Mouse (Mus musculus): ENCODE measurements at regions not wholly inside any gene's neighbourhood (a gene's known extent, or its start where the extent isn't known, plus 50 kb on each side); places are given as distances from the start of the nearest gene placed in this dataset.

DNA sequence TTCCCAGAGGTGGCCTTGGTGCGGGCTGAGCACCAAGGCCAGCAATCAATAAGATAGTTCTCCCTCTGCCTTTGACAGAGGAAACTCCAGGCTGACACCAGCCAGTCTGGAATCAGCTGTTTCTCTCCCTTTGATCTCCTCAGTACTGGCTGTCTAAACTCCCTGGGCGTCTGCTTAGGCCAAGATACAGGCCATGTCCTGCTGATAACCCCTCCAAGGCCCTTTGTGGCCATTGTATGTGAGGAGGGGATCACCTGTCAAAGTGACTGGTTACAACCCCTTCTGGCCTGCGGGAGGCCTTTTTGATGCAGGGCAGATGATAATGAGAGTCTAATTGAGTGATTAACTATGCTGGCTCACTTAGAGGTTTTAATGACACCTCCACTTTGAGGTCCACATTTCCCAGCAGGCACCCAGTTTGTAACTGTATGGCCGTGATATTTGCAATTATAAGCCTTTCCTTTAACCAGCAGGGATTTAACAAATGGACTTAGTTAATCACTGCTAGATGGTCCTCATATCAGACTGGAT is 777.8 kb downstream of the Kcnj2 start:
- no peak for DNase-seq (ENCODE audit: low spot score)

DNA sequence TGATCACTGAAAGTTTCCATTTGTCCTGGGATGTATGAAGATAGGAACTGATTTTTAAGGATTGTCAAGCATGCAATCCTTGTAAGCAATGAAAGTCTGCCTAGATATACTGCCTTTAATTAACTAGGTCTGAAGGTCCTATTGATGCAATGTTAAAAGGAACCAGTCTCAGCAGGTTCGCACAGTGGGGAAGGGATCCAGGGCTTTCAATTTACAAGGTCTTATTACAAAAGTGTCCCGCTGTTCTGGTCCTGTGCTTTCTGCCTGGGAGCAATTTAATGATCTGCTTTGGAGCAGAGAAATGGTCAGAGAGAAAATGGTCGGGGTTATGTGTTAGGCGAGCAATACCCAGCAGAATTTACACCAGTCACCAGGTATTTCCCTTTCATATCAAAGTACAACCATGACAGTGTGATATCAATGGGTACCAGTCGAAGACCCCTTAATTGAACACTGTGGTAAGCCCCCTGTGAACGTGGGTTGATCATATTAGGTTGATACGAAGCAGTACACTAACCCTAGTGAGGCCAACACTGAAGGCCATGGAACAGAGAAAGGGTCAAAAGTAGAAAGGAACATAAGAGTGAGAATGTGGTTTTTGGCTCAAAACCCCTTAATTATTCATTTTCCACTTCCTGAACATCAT is 778.5 kb downstream of the Kcnj2 start:
- DNase-seq (ENCODE audit: low spot score), result no peak

DNA sequence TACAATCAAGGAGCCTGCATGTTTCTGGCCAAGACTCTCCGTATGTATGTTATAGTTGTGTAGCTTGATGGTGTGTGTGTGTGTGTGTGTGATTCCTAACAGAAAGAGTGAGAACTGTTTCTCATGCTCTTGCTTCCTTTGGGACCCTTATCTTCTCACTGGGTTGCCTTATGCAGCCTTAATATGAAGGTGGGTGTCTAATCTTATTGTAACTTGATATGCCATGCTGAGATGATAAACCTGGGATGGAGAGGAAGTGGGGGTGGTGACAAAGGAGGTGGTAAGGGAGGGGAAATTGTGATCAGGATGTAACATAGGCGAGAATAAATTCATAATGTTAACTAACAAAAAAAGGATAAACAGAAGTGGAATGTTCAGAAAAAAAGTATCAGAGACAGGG is 791.3 kb downstream of the Kcnj2 start:
- DNase-seq (ENCODE audit: low spot score), result no peak

DNA sequence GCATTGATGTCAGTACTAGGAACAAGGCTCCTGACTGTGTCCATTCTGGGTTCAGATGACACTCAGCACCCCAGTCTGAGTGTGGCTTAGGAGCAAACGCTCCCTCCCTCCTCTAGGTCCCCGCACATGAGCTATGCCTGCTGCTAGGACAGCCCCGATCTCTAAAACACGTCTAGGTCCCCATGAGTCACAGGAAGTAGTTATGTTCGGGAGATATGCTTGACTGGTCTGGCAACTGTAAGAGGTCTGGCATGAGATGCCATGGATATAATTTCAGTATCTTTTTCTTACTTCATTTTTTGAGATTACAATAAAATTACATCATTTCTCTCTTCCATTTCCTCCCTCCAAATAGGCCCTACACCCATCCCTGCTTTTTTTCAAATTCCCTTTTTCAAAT is 792.1 kb downstream of the Kcnj2 start:
- DNase-seq (ENCODE audit: low spot score), result no peak

DNA sequence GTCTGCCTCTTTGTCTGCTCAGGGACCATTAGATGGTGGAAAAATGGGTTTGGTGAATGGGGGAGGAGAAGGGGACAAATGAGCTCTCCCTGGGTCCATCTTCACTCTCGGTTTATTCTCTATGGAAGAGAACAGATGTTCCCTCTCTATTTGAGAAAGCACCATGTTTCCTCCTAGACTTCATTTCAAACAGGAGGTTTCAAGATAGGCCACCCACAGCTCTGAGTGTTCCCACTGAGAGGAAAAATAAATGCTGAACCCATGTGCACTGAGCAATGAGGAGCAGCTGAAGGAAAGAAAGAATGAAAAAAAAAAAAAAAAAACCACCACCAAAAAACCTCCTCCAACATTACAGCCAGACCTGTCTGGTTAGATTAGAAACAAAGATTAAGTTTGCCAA is 799.2 kb downstream of the Kcnj2 start:
- DNase-seq (ENCODE audit: low spot score), result no peak

DNA sequence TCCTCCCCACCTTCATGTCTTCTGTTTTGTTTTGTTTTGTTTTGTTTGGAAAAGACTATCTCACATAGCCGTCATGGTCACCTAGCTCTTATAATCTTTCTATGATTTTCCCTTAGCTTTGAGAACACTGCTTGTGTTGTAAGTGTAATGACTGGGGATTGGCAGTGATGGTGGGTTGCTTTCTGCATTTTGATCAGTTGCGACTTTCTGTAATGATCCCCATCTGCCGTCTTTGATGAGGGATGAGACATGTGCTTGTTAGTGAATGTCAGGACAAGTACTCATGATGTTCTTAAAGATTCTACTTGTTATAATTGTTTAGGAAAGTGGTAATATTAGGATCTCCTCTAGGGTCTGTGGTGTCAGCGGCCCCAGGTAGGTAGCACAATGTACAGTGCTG is 809.4 kb downstream of the Kcnj2 start:
- DNase-seq (ENCODE audit: low spot score), result no peak

DNA sequence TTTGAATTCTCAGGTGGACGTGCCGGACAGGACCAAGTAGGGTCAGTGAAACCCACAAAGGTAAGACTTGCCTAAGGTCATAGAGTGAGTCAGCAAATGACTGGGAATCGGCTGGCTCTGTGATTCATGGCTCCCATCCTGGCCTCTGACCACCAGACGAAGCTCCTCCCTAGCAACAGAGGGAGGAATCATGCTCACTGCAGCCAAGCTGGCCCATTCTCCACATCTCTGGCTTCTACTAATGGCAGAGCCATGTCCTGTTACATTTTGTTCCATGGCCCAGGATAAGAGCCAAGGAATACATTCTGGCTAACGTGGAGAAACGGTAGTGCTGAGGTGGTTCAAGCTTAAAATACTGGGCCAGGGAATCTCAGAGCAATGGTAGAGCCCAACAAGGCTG is 814.2 kb downstream of the Kcnj2 start:
- DNase-seq (ENCODE audit: low spot score), result no peak

DNA sequence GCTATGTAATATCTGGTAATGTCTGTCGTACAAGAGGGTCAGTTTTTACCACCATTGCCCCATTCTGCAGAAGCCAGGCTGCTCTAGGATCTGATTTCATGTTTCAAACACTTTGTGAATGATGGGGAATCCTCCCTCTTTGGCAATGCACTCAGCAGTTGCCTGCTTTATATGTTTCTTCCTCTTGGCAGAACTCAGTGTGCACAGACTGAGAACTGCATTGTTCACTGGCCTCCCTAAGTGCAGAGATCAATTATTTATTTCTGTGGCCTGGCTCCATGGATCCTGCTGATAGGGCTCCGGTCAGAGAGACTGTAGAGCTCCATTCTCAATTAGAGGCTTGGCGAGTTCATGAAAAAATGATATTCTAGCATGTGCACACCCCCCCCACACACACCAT is 824.1 kb downstream of the Kcnj2 start:
- no peak for DNase-seq (ENCODE audit: low spot score)

DNA sequence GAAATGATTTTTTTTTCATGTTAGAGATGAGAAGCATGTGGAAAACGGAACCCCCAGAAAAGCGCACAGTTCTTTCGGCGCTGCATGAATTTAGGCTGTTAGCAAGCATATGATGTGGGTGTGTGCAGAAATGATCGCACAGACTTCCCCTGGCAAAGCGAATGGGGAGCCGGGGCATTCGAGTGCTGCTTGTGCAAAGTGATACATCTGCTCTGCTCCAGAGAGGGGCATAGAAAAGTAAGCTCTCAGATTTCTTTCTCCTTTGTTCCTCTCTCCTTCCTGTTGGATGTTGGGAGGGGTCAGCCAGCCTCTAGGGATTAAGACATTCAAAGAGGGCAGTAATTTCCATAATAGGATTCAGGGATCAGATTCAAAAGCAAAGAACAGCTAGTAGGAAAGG is 827.9 kb downstream of the Kcnj2 start:
- no peak for DNase-seq (ENCODE audit: low spot score)

DNA sequence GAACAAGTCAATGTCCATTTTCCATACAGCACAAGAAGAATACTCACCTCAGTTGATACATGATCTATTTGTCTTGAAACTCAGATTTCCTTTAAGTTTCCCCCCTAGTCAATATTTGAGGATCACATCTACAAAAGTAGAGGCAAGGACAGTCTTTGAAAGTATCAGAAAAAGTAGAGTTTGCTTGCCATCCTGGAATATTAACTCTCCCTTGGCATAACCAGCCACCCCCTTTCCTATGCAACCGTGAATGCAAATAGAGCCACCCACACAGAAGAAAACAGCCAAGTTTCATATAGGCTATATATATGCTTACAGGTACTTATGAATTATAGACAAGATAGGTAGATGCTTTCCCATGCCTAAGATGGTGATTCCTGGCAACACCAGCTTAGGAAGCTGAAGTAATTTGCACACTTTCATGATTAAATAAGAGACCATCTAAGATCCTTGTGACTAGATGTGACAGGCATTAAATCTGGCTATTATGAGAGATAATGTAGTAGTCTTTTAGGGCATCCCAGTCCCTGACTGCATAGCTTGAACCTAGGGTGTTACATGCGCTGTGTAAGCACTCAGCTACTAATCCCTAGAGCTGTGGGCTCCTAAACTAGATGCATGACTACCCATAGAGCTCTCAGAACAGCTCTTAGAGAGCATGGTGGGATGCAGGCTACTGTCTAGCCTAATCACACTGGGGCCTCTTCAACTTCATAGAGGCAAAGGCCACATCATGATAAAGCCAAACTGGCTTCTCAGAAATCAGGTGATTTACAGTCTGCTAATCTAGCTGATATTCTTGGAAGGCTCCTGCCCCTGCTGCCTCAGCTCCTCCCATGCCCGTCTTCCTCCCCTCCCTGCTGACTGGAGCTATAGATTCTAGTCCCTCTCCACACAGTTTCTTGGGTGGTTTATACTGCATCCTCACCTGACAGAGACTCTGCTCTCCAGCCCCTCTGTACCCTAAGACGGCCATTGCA is 829.5 kb downstream of the Kcnj2 start:
- no peak for DNase-seq (ENCODE audit: low spot score)

DNA sequence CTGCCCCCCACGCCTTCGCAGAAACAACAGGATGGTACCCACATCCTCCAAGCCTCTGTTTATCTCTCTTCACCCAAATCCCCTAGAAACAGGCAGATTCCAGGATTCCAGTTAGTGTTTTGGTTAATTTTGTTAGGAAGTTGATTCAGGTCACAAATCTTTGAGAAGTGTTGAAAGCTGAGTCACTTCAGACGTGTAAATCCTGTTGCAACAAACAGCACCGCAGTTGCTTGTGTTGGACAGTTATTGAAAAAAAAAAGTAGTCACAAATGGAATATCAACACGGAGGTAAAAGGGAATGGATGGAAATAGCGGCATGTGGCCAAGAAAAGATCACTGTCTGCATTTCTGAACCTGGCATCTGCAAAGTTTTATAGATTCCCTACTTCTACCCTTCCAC is 831.0 kb downstream of the Kcnj2 start:
- DNase-seq (ENCODE audit: low spot score), result no peak

DNA sequence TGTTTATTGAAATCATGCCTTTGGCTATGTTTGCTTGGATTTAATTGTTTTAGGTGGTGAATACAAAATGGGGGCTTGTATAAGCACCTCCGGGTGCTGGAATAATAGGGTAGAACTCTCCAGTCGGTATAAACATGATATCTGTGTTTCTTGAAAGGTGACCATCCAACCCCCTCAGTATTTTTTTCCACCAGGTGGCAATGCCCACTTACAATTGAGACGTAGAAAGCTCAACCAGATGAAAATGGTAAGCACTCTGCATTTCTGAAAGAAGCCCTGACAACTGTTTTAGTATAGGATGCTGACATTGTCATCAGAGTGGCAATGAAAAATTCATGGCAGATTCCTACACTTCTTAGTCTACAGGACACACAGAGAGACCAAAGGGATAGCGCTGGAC is 838.1 kb downstream of the Kcnj2 start:
- peak; percentile 2 for DNase-seq (ENCODE audit: low spot score)

DNA sequence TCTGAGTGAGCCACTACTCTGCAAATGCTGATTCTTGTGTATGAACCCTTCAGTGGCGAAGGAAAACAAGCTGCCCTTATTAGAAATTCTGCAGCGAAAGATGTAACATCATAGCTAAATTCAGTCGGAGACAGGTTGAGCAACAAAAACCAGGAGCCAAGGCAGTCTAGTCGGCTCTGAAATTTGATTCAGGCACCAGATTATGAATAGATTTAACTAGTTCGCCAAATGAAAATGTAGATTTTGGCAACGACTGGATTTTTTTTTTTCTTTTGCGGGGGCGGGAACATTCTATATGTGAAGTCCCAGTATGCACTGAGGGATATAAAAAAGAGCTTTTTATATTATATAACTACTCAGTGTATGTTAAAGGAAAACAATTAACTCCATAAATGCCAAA is 847.9 kb downstream of the Kcnj2 start:
- no peak for DNase-seq (ENCODE audit: low spot score)

DNA sequence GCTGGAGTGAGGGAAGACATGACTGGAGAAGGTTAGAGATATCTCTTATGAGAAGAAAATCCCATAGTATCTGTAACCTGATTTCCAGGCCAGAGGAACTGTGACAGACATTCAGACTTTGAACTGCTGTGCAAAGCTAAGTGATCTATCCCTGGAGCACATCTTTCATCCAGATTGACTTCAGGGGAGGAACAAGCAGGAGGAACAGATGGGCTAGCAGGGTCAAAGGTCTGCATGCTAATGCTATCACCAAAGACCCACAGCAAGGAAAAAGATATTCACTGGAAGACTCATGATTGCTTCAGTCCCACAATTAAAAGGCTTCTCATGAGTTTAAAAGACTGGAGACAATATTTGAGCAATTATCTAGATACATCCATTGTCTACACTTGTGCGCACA is 855.7 kb upstream of the Sox9 start:
- DNase-seq (ENCODE audit: low spot score), result no peak

DNA sequence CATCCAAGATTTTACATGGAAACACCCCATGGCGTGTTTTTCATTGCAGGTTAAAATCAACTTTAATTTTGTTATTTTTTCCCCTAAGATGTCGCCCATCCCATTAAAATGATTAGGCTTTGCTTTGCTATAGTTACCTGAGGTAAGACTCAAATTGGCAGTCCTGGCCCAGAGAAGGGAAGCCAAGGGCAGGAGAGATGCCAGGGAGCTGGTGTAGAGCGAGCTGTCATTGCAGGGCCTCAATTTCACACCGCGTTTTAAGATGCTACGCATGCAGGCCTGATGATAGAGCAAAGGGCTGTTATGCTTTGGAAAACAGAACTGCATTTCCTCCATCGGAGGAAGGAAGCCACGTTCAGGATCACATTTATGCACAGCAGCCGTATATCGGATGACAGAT is 852.7 kb upstream of the Sox9 start:
- no peak for DNase-seq (ENCODE audit: low spot score)

DNA sequence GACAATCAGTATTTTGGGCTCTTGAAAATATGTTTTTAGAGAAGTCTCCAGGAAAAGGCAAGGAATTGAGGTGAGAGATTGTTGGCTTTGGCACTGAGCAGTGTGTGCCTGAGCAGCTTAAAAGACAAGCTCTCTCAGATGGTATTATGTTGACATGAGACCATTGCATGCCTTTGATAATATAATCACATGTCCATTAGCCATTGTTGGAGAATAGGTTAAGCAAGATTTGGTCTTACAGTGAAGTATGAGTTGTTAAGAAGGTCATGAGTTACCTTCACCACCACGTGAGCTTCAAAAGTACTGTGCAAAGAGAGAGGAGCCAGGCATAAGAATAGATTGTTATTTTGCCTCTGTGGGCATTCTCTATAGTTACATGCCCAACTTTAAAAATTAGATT is 850.0 kb upstream of the Sox9 start:
- peak; percentile 10 for DNase-seq (ENCODE audit: low spot score)

DNA sequence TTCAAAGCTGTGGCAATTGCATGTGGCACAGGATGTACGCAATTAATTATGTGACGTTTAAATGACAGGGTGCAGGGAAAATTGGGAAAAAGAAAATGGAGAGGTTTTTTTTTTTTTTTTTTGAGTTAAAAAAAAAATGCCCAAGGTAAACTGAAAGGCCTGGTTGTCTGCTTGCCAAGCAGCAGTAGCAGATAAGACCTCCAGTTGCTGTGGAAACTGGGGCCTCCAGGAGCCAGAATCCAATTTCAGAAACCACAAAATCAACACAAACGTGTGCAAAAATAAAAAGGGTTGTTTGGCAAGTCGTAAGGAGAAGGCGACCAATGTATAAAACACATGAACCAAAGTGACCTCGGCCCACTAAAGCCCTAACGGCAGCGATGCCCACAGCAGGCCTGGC is 837.7 kb upstream of the Sox9 start:
- DNase-seq (ENCODE audit: low spot score), result peak; percentile 23

DNA sequence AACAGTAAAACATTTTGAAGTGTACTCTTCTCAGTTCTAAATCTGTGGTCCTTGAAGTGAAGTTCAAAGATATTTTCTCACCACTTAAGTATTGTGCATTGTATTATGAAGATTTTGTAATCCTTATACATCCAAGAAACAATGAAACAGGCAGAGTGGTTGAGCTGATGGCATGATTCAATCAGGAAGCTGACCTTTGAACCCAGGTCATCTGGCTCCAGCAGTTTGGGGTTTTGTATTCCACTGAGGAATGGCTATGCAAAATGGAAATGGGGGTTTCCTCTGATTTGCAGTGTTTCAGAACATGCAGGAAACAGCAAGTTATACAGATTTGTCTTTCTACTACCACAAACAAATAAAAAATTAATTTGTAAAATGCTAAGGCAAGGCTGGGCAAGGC is 836.2 kb upstream of the Sox9 start:
- DNase-seq (ENCODE audit: low spot score), result no peak

DNA sequence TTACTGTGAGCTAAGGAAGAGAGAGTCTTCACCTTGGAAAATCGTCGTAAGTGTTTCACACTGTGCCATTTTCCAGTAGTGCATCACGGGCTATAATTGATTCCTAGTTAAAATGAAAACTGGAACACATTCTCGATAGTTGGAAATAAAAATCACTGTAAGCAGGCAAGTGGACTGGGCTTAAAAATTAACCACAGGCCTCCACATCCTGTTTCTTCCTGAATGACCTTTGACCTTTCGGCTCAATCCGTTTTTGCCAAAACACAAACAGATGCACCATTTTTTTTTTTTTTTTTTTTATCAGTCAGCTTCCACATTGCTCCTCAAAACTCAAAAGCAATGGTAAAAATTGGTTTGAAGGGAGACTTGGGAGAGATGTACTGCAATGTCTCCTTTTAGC is 834.4 kb upstream of the Sox9 start:
- no peak for DNase-seq (ENCODE audit: low spot score)

DNA sequence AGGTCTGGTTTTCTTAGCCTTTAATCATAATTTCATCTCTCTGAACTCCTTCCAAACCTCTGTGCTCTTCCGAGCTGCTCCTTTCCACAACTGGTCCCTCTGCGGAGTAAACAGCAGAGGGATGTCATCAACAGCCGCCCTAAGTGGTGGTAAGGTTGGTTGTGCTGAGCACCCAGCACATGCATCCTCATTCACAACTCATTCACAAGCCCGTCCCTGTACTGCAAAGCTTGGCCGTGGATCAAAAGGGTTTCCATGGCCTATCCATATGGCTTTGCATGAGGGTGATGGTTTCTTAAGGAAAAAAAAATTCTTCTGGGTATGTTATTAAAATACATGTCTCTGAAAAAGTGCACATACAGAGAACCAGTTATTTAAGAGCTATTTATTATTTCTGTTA is 828.6 kb upstream of the Sox9 start:
- no peak for DNase-seq (ENCODE audit: low spot score)

DNA sequence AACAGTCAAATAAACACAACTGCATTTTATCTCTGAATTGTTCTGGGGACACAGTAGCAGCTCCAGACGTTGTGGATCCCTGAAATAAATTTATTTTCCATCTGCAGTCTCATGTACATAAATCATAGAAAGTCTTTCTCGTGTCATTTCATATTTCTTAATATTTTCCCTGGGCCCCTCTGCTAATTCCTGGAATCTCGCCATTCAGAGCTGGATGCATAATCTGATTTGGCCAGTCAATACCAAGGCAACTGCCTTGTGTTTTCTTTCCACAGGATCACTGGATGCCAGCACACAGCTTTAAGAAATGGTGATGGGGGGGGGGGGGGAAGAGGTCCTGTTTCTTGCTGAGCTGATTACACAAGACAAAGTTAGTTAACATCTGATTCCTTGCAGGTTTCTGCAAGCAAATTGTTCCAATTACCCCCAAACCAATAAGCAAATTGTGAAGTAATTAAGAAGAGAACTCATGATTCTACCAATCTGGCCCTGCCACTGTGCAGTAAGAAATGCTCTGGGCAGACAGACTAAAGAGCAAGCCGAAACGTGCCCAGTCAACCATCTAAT is 824.2 kb upstream of the Sox9 start:
- no peak for DNase-seq (ENCODE audit: low spot score)

DNA sequence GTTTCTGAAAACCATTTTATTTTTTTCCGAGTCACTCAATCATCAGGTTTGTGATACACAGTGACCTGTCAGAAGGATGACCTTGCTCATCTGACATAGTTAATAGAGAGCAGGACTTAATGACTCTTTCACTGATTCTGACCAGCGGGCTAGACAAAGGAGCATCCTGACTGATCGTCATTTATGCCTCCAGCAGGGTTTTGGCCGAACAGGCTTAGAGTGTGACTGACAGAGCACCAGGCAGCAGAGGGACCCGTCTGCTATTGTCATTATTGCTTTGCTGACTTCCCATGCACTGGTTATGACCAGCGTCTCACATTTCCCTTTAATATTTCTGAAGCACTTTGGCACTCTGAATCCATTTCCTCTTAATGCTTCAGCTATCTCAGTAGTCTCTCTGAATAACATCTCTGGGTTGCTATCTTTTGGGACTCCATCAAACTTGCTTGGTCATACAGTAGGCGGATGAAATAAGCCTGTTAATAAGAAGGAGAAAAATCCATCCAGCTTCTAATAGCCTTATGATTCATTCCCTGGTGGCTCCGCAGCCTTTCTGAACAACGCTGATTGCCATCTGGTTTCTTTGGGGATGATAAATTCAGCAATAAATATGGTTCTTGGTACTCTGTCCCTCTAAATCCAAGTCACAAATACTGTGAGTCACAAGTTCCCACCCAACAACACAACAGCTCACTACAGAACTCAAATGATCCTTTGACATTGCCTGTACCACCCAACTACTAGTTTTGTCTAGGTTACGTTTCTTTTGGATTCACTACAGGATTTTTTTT is 820.8 kb upstream of the Sox9 start:
- no peak for DNase-seq (ENCODE audit: low spot score)
